Mouse (Mus musculus) spleen, adult 2 months (tissue): ENCODE results near the gene Gm49388.

Source experiments
- CTCF ChIP-seq: fragments of 200-500 bp; IDR thresholded peaks from 2 replicates; pipeline ENCODE4 v1.5.1; 2011; ENCODE audit warnings: mild to moderate bottlenecking, inconsistent platforms; ENCODE audit not compliant: insufficient read depth, insufficient read length, insufficient replicate concordance; ENCODE audit errors: extremely low read depth
- POLR2A ChIP-seq: fragments of 200-500 bp; IDR thresholded peaks from 2 replicates; pipeline ENCODE4 v1.6.1; 2011; ENCODE audit warnings: low read depth, low read length, inconsistent platforms

DNA sequence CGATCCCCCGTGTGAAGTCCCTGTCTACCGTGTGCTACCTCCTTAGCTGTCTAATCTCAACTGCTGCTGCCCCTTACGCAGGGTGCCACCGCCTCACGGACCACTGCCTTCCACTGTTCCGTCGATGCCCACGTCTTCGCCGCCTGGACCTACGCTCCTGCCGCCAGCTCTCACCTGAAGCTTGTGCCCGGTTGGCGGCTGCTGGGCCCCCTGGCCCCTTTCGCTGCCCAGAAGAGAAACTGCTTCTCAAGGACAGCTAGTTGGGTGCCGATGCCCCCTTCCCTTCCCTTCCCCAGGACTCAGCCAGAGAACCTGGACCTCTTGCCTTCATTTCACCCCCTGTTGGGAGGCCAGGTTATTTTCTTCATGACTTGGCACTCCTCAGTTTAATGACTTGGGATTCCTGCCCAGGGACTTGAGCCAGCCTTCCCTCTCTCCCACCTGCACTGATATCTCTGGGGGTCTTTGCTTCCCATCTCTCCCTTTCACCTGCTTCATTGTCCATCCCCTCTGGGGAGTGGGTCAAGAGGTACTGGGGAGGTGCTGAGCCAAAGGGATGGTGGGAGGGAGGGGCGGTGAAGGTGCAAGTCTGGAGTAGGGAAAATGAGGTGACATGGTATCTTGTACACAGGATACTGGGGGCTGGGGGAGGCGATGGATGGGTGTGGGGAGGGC lies 17.6 kb upstream of the Gm49388 start:
- no peak for TF ChIP-seq CTCF
- TF ChIP-seq POLR2A, result no peak
